Mouse (Mus musculus) forebrain, embryonic 12.5 days (tissue): ENCODE data around the gene Cstf3. TPM values are rescaled to one million over a fixed set of nuclear protein-coding genes. Genes with fewer than 3 reads are reported as not detected.
"Not testable (repeated sequence)": the region's sequence is repeated elsewhere in the genome, so short reads cannot be mapped to it uniquely, and the experiment has no call there.

Experiments used
- ATAC-seq: fragments of 200-750 bp; cut with Nextera tagmentation; 2 replicates; pipeline ENCODE4 v1.8.0; 2017; ENCODE audit warnings: moderate TSS enrichment; ENCODE audit not compliant: low FRiP score
- H3K27ac ChIP-seq: fragments of 300-500 bp; sonication (generic); 2 replicates; pipeline ENCODE4 v1.5.1; 2016; ENCODE audit warnings: mild to moderate bottlenecking
- H3K27me3 ChIP-seq: fragments of 300-500 bp; sonication (generic); 2 replicates; pipeline ENCODE4 v1.6.1; 2016; ENCODE audit warnings: mild to moderate bottlenecking
- H3K36me3 ChIP-seq: fragments of 300-500 bp; sonication (generic); replicated peaks from 2 replicates; pipeline ENCODE4 v1.6.1; 2016; ENCODE audit warnings: mild to moderate bottlenecking
- H3K4me1 ChIP-seq: fragments of 300-500 bp; sonication (generic); 2 replicates; pipeline ENCODE4 v1.6.1; 2016
- H3K4me2 ChIP-seq: fragments of 300-500 bp; sonication (generic); 2 replicates; pipeline ENCODE4 v1.6.1; 2016; ENCODE audit warnings: mild to moderate bottlenecking, moderate library complexity
- H3K4me3 ChIP-seq: fragments of 300-500 bp; sonication (generic); replicated peaks from 2 replicates; pipeline ENCODE4 v1.5.1; 2016; ENCODE audit warnings: mild to moderate bottlenecking
- H3K9ac ChIP-seq: fragments of 300-500 bp; sonication (generic); 2 replicates; pipeline ENCODE4 v1.6.1; 2016; ENCODE audit warnings: mild to moderate bottlenecking
- H3K9me3 ChIP-seq: fragments of 300-500 bp; sonication (generic); 2 replicates; pipeline ENCODE4 v1.6.1; 2016
- WGBS: fragments of 180-500 bp; shearing (Covaris S2); methylation state at CpG from one replicate; pipeline ENCODE4 v1.1.7; 2016; 5-methylcytosine and 5-hydroxymethylcytosine counted together
- polyA plus RNA-seq: library from polyadenylated mRNA; unstranded; fragments of >200 nt; fragmentation: Nextera tagmentation; extraction: Ambion mirVana; gene quantifications from 2 replicates; pipeline ENCODE4 v1.2.1, GENCODE M21; 2016

Gene Cstf3
- 114 and 117 TPM in 2 replicates for polyA plus RNA-seq

DNA sequence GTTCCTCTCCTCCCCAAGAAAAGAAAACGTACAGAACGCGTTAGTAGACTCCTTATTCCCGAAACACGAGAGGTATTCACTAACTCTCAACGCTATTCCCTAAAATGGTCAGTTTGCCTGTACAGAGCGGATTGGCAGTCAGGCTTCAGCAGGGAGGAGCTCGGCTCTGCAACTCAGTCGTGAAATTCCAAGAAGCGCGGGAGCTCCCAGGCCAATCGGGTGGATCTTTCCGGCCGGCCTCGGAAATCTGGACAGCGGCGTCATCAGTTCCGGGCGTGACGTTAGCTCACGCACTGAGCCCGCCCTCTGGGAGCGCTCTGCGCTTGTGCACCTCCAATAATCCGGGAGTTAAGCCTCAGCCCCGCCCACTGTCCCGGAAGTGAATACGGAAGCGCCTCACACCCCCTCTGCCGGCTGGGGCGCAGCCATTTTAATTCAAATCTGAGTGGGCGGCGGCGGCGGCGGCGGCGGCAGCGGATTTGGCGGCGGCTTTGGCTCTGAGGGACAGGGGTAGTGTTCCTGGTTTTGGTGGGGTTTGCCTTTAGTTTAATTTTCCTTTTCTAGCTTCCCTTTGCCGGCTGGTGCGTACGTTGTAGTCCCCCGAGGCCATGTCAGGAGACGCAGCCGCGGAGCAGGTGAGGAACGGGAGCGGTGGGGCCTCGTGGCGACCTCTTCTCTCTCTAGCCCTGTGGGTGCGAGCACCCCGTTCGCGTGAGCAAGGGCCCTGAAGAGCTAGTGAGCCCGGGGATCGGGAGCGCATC lies at the start of gene Cstf3:
Gene Cstf3 (plus strand): TSS at position 456 of the 761 bp plus-strand sequence.
- ATAC-seq: peak; percentile 100
- H3K9me3 ChIP-seq: no peaks in the 10 kb centered on the region
- H3K36me3 ChIP-seq: no peaks in the 10 kb centered on the region
- peaks cover 21% of the 10 kb centered on the region for H3K4me1 ChIP-seq
- peak within 1 kb of the TSS; percentile 77 for H3K9ac ChIP-seq
- H3K4me2 ChIP-seq: peak within 1 kb of the TSS; percentile 75
- H3K4me3 ChIP-seq: peak within 1 kb of the TSS; percentile 66
- H3K27me3 ChIP-seq: no peaks in the 10 kb centered on the region
- under 1% methylated on average over 58 of the region's 59 CpGs for WGBS
- peak within 1 kb of the TSS; percentile 82 for H3K27ac ChIP-seq

DNA sequence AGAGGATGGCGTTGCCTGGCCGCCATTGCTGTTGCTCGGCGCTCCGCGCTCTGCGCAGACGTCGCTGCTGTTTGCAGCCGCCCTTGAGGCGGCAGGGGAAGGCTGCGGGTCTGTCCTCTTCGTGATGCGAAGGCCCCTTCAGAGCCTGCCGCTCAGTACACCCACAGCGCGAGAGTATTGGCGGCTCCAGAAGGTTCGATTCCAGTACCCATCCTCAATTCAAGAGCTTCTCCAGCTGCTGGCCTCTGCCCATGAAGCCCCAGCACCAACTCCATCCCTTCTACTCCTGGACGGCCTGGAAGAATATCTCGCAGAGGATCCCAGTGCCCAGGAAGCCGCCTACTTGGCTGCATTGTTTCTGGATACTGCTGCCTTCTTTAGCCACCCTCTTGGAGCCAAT lies 33.6 kb upstream of the Cstf3 start:
- not testable (repeated sequence) for ATAC-seq, H3K36me3 ChIP-seq

DNA sequence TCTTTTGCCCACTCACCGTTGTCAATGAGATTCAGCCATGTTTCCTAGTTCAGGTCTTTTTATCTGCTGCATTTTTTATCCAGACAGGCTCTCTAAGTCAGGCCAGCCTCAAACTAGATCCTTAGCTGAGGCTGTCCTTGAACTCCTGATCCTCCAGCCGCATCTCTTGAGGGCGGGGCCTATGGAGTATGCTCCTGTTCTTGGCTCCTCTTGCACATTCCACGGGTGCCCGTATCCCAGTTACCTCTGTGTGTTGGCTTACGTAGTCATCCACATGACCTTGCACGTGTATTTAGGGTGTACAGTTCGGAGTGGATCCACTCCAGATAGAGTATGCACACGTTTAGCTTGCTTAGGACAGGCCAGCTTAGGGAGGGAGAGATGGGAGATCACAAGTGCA lies 32.6 kb upstream of the Cstf3 start:
- H3K4me2 ChIP-seq: no peak overlapping the region
- no peak overlapping the region for H3K9ac ChIP-seq
- WGBS: 92% methylated on average over 9 of the region's 9 CpGs
- no peak overlapping the region for H3K27ac ChIP-seq
- no peaks in the 10 kb centered on the region for H3K27me3 ChIP-seq
- no peaks in the 10 kb centered on the region for H3K9me3 ChIP-seq
- H3K4me1 ChIP-seq: no peaks in the 10 kb centered on the region
- no peak overlapping the region for H3K4me3 ChIP-seq
- H3K36me3 ChIP-seq: no peaks in the 10 kb centered on the region
- ATAC-seq: no peak

More for the DNA sequence above, 33.6 kb upstream of the Cstf3 start:
- H3K9ac ChIP-seq, H3K4me2 ChIP-seq, H3K27ac ChIP-seq, H3K27me3 ChIP-seq, H3K4me3 ChIP-seq, H3K4me1 ChIP-seq, H3K9me3 ChIP-seq: not testable (repeated sequence)
- 94% methylated on average over 22 of the region's 22 CpGs for WGBS

DNA sequence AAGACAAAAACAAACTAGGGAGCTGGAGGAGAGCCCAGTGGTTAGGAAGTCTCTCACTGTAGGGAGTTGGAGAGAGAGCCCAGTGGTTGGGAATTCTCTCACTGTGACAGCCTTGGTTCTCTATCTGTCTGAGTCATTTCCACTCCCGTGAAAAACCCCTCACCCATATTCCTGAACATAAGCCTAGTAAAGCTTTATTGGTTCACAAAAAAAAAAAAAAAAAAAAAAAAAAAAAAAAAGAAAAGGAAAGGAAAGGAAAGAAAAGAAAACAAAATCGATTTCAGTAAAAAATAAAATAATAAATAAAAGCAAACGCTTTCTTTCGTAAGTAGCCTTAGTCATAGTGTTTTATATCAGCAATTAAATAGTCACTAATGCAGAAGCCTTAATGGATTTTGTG lies 32.0 kb upstream of the Cstf3 start:
- Histone ChIP-seq H3K9ac (no peak overlapping the region), H3K4me3 (no peak overlapping the region), H3K27me3 (no peaks in the 10 kb centered on the region), H3K27ac (no peak overlapping the region), H3K4me2 (no peak overlapping the region), H3K4me1 (no peaks in the 10 kb centered on the region), H3K36me3 (no peaks in the 10 kb centered on the region), H3K9me3 (no peaks in the 10 kb centered on the region)
- 93% methylated on average over 4 of the region's 4 CpGs for WGBS
- ATAC-seq: no peak

DNA sequence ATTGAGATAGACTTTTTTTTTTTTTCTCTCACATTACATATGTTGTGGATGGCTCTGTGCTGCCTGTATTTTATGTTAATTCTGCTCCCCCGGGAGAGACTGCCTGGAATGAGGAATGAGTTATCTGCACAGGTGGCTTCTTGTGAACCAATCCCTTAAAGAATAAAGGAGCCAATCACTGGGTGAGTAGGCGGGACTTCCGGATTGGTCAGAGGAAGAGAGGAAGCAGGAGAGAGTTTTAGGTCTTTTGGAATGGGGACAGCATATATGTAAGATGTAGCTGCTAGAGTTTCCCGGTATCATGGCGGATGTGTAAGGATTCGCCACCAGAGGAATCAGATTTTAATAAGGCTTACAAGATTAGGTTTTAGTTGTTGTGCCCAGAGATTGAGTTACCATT lies 31.4 kb upstream of the Cstf3 start:
- Histone ChIP-seq H3K4me3 (no peak overlapping the region), H3K4me2 (no peak overlapping the region), H3K9me3 (no peaks in the 10 kb centered on the region), H3K9ac (no peak overlapping the region), H3K36me3 (no peaks in the 10 kb centered on the region), H3K27ac (no peak overlapping the region), H3K4me1 (no peaks in the 10 kb centered on the region), H3K27me3 (no peaks in the 10 kb centered on the region)
- WGBS: 67% methylated on average over 6 of the region's 6 CpGs
- ATAC-seq: no peak

DNA sequence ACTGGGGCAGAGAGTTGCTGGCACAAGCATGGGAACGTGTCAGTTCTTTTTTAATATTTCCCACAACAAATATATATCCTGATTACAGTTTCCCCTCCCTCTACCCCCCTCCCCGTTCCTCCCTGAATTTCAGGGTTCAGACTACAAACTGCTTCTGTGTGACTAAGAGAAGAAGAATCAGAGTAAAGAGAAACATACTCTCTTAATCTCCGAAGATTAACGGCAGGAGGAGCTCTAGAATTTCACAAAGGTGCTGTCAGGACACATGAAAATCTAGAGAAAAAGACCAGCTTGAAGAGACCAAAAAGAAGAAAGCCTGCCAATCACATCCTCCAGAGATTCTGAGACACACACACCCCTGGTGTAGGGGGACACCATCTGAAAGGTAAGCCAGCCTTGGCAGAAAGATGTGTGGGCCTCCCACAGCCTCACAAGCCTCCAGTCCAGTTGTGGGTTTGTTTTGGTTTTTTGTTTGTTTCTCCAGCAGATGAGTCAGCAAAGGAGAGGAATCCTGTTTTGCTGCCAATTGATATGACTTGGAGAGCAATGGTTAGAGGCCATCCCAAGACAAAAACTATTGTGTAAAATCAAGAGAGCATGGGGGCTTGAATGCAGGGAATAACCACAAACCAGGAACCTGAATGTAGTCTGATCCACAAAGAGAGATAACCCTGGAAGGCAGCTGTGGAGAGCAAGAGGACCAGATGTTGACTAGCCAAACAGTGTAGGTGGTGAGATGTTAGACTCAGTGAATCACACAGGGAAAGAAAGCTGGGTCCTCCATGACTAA lies 30.5 kb upstream of the Cstf3 start:
- Histone ChIP-seq H3K4me2 (no peak overlapping the region), H3K9me3 (no peaks in the 10 kb centered on the region), H3K36me3 (no peaks in the 10 kb centered on the region), H3K27me3 (no peaks in the 10 kb centered on the region), H3K27ac (no peak overlapping the region), H3K4me3 (no peak overlapping the region), H3K9ac (no peak overlapping the region), H3K4me1 (no peaks in the 10 kb centered on the region)
- WGBS: 92% methylated on average over 4 of the region's 4 CpGs
- no peak for ATAC-seq

DNA sequence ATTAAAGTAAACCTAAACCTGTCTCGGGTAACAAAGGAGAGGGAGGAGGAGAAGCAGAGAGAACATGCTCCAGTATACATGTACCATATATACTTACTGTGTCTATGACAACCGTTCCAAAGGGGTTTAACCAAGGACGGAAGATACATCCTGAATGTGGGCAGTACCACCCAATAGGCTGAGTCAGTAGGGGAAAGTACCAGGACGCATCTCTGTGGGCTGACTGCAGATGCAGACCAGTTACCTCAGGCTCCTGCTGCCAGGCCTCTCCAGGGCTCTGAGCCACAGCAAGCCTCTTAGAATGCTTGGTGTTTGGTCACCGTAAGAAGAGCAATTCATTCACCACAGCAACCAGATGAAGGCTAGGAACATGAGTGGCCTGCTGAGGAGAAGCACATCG lies 28.9 kb upstream of the Cstf3 start:
- H3K9me3 ChIP-seq: no peaks in the 10 kb centered on the region
- no peaks in the 10 kb centered on the region for H3K36me3 ChIP-seq
- H3K27me3 ChIP-seq: no peaks in the 10 kb centered on the region
- H3K27ac ChIP-seq: no peak overlapping the region
- H3K4me2 ChIP-seq: no peak overlapping the region
- H3K4me1 ChIP-seq: no peaks in the 10 kb centered on the region
- no peak overlapping the region for H3K4me3 ChIP-seq
- no peak overlapping the region for H3K9ac ChIP-seq
- 93% methylated on average over 6 of the region's 6 CpGs for WGBS
- no peak for ATAC-seq

DNA sequence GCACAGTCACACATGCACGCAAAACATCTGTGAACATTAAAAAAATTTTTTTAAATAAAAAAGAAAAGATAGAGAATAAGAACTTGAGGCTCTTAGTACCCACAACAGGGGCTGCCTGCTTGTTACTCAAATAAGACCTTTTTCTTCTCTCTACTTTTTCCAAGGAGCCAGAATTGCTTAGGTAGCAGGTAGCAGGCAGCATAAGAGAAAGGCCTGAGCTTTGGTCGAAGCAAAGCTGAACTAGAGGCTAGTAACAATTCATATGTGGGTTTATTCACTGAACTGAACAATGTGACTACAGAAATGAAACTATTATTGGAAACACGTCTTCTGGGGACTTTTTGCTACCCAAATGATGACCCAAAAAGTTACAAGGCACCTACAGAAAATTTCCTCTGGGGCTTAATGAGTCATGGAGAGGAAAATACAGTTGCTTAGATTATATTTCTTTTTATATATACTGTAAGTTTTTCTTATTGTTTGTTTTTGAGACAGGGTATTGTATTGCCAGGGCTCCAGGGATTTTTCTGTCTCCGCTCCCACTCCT lies 28.3 kb upstream of the Cstf3 start:
- Histone ChIP-seq H3K36me3 (no peaks in the 10 kb centered on the region), H3K27me3 (no peaks in the 10 kb centered on the region), H3K9ac (no peak overlapping the region), H3K4me1 (no peaks in the 10 kb centered on the region), H3K9me3 (no peaks in the 10 kb centered on the region), H3K4me2 (no peak overlapping the region), H3K4me3 (no peak overlapping the region), H3K27ac (no peak overlapping the region)
- no peak for ATAC-seq
- WGBS: 85% methylated on average over 4 of the region's 4 CpGs

DNA sequence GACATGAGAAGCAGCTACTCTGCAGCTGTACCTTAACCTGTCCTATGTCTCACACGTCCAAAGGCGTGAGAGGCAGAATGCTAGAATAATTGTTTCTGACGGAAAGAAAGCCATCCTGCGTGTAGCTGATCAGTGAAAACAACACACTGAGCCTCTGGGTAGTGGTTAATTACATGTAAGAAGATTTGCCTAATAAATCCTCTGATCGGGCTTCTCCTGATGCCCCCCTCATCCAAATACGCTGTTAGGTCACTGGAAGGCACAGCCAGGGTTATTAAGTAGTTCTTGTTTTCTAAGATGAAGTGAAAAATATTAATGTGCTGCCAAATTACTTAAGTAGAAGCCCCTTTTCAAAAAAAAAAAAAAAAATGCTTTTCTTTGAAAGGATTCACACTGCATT lies 18.3 kb upstream of the Cstf3 start:
- 60% methylated on average over 6 of the region's 6 CpGs for WGBS
- Histone ChIP-seq H3K4me3 (no peak overlapping the region), H3K4me2 (no peak overlapping the region)

DNA sequence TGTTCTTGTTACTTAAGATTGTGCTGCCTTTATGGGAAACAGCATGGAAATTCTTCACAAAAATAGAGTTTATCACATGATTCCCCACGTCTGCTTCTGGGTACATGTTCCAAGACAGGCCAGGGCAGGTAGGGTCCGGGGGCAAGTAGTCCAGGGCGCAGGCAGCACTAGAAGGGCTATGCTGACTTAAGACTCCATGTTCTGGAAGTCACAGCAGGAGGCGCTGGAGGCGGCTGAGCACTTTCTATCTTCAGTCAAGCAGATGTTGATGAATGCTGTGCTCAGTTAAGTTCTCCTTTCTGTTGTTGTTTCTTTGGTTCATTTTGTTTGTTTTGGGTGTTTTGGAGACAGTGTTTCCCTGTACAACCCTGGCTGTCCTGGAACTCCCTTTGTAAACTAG lies 14.1 kb upstream of the Cstf3 start:
- ATAC-seq: no peak
- no peaks in the 10 kb centered on the region for H3K36me3 ChIP-seq
- no peaks in the 10 kb centered on the region for H3K9me3 ChIP-seq
- no peak overlapping the region for H3K9ac ChIP-seq
- no peak overlapping the region for H3K4me2 ChIP-seq
- no peak overlapping the region for H3K4me3 ChIP-seq
- H3K27me3 ChIP-seq: no peaks in the 10 kb centered on the region
- no peak overlapping the region for H3K27ac ChIP-seq
- H3K4me1 ChIP-seq: 0 out of 2 replicates have a peak, but pooled peaks cover 5% of the 10 kb centered on the region
- 76% methylated on average over 5 of the region's 5 CpGs for WGBS

More for the DNA sequence above, 18.3 kb upstream of the Cstf3 start:
- no peak overlapping the region for H3K27ac ChIP-seq
- no peaks in the 10 kb centered on the region for H3K27me3 ChIP-seq
- no peak overlapping the region for H3K9ac ChIP-seq
- H3K9me3 ChIP-seq: no peaks in the 10 kb centered on the region
- 0 out of 2 replicates have a peak, but pooled peaks cover 5% of the 10 kb centered on the region for H3K4me1 ChIP-seq
- no peak for ATAC-seq
- no peaks in the 10 kb centered on the region for H3K36me3 ChIP-seq

DNA sequence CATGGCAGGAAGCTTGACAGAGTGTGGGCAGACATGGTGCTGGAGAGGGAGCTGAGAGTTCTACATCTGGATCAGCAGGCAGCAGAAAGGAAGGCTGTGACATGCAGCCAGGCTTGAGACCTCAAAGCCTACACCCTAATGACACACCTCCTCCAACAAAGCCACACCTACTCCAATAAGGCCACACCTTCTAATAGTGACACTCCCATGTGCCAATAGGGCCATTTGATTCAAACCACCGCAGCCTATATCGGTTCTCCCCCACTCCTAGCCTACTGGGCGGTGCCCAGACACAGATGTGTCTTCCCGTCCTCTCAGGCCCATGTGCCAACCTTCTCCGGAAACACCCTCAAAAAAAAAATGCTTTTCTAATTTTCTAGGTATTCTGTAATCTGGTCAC lies 12.3 kb upstream of the Cstf3 start:
- 78% methylated on average over 5 of the region's 5 CpGs for WGBS
- no peaks in the 10 kb centered on the region for H3K4me1 ChIP-seq
- H3K4me3 ChIP-seq: no peak overlapping the region
- H3K36me3 ChIP-seq: no peaks in the 10 kb centered on the region
- H3K4me2 ChIP-seq: no peak overlapping the region
- no peak overlapping the region for H3K27ac ChIP-seq
- no peak overlapping the region for H3K9ac ChIP-seq
- no peaks in the 10 kb centered on the region for H3K9me3 ChIP-seq
- no peak for ATAC-seq
- H3K27me3 ChIP-seq: no peaks in the 10 kb centered on the region

DNA sequence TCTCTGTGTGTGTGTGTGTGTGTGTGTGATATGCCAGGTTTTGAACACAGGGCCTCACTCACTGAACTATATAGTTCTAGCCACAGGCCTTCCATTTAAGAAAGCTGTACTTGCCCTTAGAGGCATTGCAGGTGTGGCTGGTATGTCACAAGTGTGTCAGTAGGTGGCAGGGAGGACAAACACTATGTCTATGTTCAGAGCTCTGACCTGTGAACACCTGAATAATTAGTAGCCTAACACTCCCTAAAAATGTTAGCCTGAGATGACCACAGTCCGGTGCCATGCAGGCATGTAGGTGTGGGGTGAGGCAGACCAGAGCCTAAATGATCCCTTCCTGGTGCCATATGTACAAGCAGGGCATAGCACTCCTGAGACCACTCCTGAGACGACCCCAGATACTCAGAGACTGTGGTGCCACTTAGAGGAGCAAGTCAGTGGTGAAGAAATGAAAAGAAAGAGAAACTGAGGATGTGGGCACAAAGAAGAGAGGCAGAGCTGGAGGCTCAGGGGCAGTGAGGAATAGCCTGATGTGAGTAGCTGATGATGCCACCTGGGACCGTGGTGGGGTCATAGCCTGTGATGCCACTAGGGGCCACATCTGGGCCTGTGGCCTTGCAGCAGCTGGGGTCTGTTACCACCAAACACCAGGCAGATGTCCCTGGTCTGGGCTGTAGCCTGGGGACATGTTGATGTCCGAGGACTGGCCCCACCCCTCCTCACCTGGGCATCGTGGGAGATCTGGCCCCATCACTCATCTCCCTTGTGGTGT lies 11.3 kb upstream of the Cstf3 start:
- H3K9me3 ChIP-seq: no peaks in the 10 kb centered on the region
- H3K9ac ChIP-seq: no peak overlapping the region
- no peaks in the 10 kb centered on the region for H3K27me3 ChIP-seq
- no peaks in the 10 kb centered on the region for H3K4me1 ChIP-seq
- no peak overlapping the region for H3K4me2 ChIP-seq
- H3K27ac ChIP-seq: no peak overlapping the region
- ATAC-seq: no peak
- 80% methylated on average over 5 of the region's 5 CpGs for WGBS
- H3K36me3 ChIP-seq: no peaks in the 10 kb centered on the region
- no peak overlapping the region for H3K4me3 ChIP-seq
